Mouse (Mus musculus) T-helper 2 cell (primary cell): Measurements from ENCODE around the gene Ube4b.
"Not testable (repeated sequence)": the region's sequence is repeated elsewhere in the genome, so short reads cannot be mapped to it uniquely, and the experiment has no call there.

ENCODE experiments used
- in situ Hi-C: fragments of 300-600 bp; cut with MboI, MseI; formaldehyde crosslinking; loops from one replicate; pipeline ENCODE4 v1.15.1; 2025; ENCODE audit warnings: high pct_unique_total_duplicates

Gene Ube4b

DNA sequence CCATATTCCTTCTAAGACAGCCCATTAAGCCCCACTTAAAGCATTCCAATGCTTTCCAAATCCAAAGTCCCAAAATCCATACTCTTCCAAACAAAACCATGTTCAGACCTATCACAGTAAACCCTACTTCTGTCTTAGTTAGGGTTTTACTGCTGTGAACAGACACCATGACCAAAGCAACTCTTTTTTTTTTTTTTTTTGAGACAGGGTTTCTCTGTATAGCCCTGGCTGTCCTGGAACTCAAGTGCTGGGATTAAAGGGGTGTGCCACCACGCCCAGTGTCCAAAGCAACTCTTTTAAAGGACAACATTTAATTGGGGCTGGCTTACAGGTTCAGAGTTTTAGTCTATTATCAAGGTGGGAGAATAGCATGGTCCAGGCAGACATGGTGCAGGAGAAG is 5.3 kb upstream of the Ube4b start:
- in situ Hi-C loops = not testable (repeated sequence)

DNA sequence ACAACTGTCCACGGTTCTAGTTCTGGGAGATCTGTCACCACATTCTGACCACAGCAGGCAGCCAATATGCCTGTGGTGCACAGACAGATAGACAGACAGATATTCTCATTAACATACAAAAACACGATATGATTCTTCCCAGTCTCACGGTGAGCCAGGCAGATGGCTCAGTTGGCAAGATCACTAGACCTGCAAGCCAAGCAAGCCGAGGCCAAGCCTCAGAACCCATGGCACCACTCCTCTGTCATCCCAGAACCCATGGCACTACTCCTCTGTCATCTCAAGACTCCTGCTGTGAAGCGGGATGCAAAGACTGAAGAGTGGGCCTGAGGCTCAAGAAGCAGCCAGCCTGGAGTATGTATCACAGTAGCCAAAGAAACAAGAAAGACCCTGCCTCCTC is 3.0 kb upstream of the Ube4b start:
- in situ Hi-C loops = no loop called here

DNA sequence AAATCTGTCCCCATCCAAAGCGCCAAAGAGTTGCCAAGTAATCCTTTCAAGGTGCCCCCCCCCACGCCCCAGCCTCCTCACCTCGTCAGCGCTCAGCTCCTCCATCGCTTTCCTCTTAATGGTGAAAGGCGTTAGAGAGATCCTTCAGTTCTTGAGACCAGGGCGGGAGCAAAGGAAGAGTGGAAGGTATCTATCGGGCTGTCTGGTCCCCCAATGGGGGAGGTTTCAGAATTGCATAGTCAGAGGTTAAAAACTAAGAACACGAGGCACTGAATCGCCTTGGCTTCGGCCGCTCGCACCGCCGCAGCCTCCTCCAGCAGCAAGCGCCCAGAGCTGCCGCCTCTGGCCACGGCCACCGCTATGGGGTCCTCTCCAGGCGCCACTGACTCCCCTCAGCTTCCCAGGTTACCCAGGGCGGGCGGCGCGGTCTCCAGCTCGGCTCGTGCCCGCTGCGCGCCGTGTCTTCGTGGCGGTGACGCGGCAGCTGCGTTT is 702 bp downstream of the Ube4b start:
- in situ Hi-C loops = no loop called here

DNA sequence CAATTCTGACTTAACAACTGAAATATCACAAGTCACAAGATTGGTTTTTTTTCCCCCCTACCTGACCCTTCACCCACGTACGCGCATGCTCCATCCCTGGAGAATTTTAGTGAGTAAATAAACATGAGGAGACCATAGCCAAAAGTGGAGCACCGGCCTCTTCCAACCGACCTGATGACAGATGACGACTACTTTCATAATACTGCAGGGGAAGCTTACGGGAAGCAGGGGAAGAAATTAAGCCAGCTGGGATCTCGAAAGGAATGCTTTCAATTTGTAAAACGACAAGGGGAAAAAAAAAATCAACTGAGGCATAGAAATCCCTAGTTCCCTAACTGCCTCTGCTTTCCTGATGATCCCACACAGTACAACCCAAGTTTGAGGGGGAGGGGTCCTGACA is 1.8 kb downstream of the Ube4b start:
- in situ Hi-C loops = no loop called here

DNA sequence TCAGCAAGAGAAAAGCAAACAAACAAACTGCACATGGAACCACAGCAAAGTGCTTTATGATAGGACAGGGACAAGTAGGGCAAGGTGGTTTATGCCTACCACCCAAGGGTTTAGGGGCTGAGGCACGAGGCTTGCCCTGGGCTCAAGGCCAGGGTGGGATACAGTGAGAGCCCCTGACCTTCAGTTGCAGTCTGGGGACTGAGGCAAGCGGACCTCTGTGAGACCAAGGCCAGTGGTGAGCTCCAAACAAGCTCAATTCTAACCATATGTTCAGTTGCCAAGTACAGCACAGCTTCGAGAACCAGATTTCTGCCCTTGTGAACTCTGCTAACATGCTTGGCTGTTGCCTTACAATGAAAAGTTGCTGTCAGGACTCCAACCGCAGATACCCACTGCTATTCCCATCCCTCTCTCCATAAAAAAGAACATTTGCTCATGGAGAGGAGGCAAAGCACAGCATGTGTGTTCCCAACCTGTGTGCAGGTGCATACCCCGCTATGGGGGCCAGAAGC is 8.6 kb downstream of the Ube4b start:
- in situ Hi-C loops = no loop called here

DNA sequence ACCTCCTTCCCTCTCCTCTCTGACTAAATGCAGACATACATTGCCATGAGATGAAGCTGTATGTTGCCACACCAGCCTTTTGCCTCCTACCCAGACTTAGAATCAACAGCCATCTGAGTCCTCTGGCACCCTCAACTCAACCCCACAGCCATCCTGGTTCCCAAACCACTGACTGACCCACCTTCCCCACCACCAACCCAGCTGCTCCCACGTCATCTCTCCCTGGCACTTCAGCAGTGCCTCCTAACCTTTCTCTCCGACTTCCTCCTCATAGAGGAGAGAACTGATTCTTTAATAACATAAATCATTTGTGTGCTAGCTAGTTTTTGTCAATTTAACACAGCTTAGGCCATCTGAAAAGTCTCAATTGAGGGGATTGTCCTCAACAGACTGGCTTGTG is 9.6 kb downstream of the Ube4b start:
- in situ Hi-C loops = no loop called here

DNA sequence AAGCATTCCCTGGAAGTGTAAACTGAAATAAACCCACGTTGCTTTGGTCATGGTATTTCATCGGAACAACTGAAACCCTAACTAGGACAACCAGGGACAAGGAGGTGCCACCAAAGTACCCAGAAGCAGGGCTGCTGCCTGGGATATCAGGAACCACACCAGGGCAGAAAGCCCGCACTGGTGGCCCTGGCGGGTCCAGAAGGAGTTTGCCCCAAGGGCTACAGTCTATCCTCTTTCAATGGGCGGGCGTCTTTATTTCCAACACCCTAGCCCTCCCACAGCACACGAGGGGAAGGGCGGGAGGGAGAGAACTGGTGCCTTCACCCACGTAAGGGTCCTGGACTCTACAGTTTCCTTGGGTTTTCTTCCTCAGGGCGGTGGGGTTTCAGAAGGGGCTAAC is 10.1 kb downstream of the Ube4b start:
- in situ Hi-C loops = no loop called here

DNA sequence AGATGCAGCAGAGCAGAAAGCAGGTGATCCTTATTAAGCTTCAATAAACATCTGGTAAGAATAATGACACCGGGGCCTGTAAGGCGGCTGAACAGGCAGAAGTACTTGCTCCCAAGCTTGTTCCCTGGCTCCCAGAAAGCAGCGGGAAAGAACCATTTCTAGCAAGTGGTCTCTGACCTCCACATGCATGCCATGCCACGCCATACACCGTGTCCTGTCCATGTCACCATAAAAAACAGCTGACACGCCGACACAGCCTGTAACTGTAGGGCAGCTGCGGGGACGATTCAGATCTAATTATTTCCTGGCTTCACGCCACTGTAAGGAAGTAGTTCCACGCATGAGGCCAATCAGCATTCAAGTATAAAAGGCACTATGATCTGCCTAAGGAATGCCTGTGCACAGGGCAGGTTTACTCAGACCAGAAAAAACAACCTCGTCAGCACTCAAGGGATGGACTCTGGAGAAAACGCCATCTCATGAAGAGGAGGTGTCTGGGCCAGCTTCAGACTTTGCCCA is 10.8 kb downstream of the Ube4b start:
- in situ Hi-C loops = no loop called here

DNA sequence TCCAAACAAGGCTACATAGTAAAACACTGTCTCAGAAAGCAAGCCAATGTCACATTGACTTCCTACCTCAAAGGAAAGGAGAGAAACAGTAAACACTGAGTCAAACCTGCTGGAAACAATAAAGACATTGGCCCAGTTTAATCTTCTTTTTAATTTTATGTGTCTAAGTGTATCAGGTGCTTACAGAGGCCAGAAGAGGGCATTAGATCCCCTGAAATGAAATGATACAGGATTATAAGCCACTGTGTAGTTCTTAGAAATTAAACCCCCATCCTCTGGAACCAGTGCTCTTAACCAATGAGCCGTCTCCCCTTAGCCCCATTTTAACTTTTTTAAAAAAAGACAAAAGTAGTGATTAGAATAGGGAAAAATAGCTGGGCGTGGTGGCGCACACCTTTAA is 12.3 kb downstream of the Ube4b start:
- in situ Hi-C loops = no loop called here

DNA sequence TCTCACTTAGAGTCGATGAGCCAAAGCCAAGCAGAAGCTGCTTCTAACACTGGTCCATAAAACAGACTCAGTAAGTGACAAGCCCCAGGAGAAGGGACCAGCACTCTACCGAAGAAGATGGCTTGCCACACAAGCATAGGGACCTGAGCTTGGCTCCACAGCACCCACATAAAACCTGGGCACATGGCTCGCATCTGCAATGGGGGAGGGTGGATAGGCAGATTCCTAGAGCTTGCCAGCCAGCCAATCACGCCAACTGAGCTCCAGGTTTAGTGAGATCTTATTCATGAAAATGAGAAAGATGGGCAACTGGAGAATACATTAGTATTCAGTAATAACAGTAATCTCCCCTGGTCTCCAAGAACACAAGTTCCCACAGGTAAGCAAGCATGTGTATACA is 16.8 kb downstream of the Ube4b start:
- in situ Hi-C loops = no loop called here

DNA sequence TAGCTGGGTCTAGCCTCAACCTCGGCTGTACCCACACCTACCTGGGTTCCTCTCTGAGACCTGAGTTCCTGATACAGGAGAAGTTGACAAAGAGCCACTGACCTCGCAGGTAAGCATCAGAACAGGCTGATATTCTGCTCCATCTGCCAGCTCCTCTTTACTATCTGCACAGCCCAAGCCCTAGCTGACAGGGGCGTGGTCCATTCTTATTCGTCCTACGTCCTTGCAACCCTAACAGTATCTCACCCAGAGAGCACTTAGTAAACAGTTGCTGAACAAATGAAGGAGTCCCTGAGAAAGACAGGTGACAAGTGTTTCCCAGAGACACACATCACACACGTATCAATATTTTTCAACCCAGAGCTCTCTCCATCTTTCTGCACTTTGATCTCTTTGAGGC is 18.2 kb downstream of the Ube4b start:
- in situ Hi-C loops = no loop called here

DNA sequence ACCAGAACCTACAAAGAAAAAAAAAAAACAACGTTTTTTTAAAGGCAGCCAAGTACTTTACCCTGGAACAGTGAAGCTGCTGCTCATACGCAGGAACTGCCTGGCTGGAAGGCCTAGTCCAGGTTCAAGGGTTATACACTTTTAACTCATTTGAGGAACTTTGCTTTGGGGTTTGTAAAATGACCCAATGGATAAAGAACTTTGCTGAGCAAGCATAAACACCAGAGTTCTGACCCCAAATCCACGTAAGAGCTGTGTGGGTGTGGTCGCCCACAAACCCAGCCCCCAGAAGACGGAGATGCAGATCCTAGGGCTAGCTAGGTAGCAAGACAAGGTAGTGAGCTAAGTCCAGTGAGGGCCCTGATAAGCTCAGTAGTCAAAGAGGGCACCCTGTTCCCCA is 19.1 kb downstream of the Ube4b start:
- in situ Hi-C loops = no loop called here

DNA sequence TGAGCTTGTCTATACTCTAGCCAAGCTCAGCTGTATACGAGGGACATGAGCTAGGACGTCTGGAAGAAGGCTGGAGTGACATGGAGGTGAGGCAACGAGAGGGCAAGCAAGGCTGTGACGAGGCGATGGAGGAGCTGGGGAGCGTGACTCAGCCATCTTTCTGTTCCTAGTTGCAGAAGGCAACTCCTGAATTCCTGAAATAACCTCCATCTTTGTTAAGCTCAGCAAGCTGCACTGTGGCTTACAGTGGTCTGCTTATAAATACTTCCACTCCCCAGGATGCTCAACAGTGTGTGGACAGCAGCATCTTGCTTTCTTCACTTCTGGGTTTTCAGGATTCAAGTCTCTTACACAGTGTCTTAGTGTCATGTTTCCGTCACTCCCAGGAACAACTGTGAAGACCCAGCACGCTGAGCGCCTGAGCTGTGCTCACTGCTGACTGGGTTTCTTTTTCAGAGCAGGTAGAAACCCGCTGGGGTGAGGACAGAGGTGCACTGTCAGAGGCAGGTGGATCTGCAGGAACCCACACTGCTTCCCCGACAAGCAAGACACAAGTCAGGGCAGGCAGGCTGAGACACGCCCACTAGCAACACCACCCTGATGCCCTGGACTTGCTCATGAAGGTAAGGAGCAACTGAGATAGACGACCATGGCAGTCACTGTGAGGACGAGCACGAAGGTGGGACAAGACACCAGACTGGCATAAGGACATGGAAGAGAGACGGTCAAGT is 20.7 kb downstream of the Ube4b start:
- in situ Hi-C loops = no loop called here

DNA sequence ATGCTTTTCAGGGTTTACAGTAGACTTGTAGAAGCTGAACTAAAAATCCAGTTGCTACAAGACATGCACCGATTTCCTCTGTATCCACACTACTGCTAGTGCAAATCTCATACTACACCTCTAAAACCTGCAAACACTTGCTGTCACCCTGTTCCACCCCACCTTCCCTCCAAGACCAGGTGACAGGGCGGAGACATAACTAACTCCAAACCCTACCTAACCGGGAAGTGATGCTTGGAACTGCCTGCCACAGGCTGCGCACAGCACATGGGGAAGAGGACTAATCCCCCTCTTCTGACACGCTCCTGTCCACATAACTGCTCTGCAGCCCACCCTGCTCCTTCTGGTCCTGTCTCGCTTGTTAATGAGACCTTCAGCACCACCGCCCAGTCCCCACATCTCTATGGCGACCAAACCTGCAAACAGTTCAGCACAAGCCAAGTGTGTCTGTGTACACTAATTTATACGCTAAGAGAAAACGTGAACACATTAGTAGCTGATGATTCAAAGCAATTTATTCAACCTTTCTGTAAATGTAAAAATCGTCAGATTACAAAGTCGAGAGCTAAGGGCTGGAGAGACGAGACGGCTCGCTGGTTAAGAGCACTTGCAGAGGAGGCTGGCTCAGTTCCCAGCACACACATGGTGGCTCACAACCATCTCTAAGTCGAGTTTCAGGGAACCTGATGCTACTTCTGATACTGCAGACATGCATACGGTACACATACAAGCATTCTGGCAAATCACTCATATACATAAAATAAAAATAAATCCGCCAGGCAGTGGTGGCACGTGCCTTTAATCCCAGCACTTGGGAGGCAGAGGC is 21.7 kb downstream of the Ube4b start:
- in situ Hi-C loops = no loop called here

DNA sequence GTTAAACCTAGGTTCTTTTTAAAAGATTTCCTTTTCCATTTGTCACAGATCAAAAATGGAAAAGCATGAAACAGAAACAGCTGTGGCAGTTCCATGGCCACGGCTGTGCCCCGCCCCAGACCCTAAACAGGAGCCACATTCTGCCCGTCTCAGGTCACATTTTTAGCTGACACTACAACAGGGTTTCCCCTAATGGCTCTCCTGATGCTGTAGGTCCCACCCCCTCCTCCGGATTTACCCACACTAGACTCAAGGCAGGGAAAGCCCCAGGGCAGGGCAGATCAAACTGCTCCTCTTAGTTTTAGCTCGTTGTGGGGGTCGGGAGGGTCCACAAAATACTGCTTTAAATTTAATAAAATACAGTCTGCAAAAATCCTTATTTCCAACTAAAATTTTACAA is 23.5 kb downstream of the Ube4b start:
- in situ Hi-C loops = no loop called here

DNA sequence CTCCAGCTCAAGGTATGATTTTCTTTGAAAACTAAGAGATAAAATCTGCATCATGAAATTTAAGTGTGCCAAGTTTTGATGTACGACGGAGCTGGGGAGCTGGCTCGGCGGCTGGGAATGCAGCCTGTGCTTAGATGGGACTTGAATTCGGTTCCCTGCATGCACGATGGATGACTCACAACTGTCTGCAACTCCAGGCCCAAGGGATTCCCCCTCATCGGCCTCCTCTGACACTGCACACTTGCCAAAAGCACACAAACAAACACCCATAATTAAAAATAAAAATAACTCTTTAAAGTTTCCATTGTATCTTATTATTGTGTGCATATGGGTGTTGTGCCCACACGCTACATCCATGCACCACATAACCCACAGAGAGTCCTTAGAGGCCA is 25.0 kb downstream of the Ube4b start:
- in situ Hi-C loops = no loop called here

DNA sequence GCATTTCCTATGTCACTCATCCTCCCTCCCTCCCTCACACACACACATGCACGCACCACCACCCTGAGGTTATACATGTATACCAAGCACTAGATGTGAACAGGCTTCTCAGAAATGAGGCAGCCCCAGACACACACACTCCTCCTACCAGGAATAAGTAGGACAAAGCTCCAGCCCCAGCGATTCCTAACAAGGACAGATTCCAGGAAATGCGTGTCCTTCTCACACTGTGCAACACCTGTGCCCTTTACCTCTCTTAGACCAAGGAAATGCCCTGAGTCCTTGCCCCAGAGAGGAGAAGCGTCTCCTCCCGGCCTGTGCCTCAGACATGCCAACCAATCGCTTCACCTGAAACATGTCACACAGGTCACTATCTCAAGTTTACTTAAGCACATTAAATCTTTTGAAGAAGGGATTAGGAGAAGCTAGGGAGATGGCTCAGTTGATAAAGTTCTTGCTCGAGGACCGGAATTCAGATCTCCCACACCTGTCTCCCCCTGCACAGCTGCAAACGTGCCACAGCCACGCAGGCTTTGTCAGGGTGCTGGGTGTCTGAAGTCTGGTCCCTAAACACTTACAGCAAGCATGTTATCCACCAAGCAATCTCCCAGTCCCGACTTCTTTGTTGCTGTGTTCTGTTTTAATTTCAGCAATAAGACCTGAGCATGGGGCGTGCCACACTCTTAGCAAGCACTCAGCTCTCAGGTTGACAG is 25.5 kb downstream of the Ube4b start:
- in situ Hi-C loops = no loop called here

DNA sequence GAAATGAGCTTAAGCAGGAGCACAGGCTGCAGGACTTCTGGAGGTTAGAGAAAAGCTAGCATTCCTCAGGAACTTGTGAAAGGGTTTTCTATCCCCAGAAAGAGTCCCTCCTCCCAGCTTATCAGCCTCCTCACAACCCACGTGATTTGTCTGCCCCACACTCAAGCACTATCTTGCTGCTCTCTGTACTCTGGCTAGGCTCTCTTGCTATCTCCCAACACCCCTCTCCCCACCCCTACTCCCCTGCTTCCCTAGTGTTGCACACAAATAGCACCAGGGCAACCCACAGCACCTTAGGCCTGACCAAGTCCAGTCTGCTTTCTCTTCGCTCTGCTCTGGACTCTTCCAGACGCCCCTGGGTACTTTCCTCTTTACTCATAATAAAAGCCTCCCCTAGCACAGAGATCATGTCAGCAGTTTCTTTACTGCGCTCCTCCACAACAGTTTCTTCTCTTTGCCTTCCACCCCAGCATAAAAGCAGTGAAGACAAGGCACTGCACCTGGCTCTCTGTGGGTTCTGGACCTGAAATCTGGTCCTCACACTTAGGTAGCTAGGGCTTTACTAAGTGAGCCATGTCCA is 27.1 kb downstream of the Ube4b start:
- in situ Hi-C loops = no loop called here

DNA sequence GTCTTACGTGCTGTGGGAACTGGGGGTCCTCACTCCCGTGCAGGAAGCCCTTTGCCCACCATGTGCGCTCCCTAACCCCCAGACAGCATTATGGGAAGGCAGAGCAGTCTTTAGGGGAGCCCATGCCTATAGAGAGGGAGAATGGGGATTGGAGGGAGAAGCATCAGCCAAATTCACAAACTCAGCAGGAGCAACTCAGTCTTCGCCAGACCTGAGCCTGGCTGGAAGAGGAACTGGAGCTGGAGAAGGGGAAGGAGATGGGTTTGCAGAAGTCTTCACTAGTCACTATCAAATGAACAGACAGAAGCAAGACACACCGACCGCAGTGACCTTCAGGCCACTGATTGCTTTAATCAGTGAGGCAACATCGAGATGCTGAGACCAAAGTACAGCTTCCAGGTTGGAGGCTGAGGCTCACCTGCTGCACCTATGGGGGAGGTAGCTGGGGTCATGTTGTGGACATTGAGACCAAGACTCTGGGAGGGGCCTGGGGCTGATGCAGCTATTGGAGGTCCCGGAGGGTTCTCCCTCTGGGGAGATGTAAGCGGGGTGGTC is 28.3 kb downstream of the Ube4b start:
- in situ Hi-C loops = no loop called here

DNA sequence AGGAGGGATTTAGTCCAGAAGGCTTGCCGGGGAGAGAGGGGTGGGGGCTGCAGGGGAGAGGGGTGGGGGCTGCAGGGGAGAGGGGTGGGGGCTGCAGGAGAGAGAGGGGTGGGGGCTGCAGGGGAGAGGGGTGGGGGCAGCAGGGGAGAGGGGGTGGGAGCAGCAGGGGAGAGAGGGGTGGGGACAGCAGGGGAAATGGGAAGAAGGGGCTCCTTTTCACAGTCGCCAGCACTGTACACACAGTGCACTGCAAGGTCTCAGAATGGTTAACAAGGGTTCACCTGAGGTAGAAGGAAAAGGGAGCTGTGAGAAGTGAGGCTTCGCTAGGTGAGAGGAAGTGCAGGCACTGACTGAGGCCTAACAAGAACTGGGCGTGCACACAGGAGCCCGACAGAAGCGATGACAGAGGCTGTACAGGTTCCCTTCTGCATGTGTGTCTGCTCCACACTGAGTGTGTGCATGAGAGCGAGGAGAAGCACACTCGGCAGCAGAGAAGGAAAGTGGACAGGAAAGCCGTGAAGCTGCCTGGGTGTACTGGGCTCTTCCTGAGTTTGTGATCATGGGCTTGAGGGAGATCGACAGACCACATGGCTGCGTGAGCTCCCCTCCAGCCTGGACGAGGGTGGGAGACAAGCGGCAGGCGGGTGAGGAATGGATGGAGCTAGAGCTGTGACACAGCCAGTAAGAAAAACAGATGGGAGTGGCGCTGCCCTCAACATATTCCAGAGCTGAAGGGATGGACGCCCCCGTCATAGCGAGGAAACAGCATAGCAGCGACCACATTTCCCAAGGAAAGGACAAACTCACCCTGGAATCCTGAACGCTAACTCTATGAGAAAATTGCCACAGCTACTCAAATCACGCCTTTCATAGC is 29.9 kb downstream of the Ube4b start:
- in situ Hi-C loops = no loop called here
